Mouse (Mus musculus) heart, postnatal 0 days (tissue): ENCODE data around the gene Aox3. TPM values are rescaled to one million over a fixed set of nuclear protein-coding genes. Genes with fewer than 3 reads are reported as not detected.

ENCODE experiments used
- ATAC-seq: fragments of 200-750 bp; cut with Nextera tagmentation; 2 replicates; pipeline ENCODE4 v1.8.0; 2017; ENCODE audit warnings: low read depth, moderate number of reproducible peaks, moderate library complexity; ENCODE audit not compliant: insufficient read depth
- DNase-seq: peaks from one replicate; pipeline ENCODE4 v3.0.0-alpha.2; 2016; ENCODE audit warnings: low spot score
- H3K27ac ChIP-seq: fragments of 300-500 bp; sonication (generic); 2 replicates; pipeline ENCODE4 v1.5.1; 2014; ENCODE audit warnings: low read depth, mild to moderate bottlenecking
- H3K27me3 ChIP-seq: fragments of 300-500 bp; sonication (generic); 2 replicates; pipeline ENCODE4 v1.6.1; 2014; ENCODE audit warnings: low read length, mixed read lengths; ENCODE audit not compliant: control insufficient read depth, insufficient read depth
- H3K36me3 ChIP-seq: fragments of 300-500 bp; sonication (generic); replicated peaks from 2 replicates; pipeline ENCODE4 v1.6.1; 2014; ENCODE audit warnings: low read length, mixed read lengths; ENCODE audit not compliant: control insufficient read depth, insufficient read depth
- H3K4me1 ChIP-seq: fragments of 300-500 bp; sonication (generic); 2 replicates; pipeline ENCODE4 v1.6.1; 2014; ENCODE audit warnings: antibody characterized with exemption; ENCODE audit not compliant: control insufficient read depth, insufficient read depth
- H3K4me2 ChIP-seq: fragments of 300-500 bp; sonication (generic); 2 replicates; pipeline ENCODE4 v1.6.1; 2014; ENCODE audit warnings: low read depth, mild to moderate bottlenecking, low read length, moderate library complexity
- H3K4me3 ChIP-seq: fragments of 300-500 bp; sonication (generic); 2 replicates; pipeline ENCODE4 v1.5.1; 2014; ENCODE audit warnings: low read depth, low read length
- H3K9ac ChIP-seq: fragments of 300-500 bp; sonication (generic); replicated peaks from 2 replicates; pipeline ENCODE4 v1.6.1; 2014; ENCODE audit warnings: low read depth, low read length, mixed read lengths
- H3K9me3 ChIP-seq: fragments of 300-500 bp; sonication (generic); replicated peaks from 2 replicates; pipeline ENCODE4 v1.6.1; 2016; ENCODE audit warnings: low read length; ENCODE audit not compliant: control insufficient read depth
- CTCF ChIP-seq: IDR thresholded peaks from 2 replicates; pipeline ENCODE4 v1.5.1; 2016; ENCODE audit warnings: antibody characterized with exemption, control low read depth, low read depth
- EP300 ChIP-seq: IDR thresholded peaks from 2 replicates; pipeline ENCODE4 v1.6.1; 2016; ENCODE audit warnings: antibody characterized with exemption, low read depth
- WGBS: fragments of 180-500 bp; shearing (Covaris S2); extraction: QIAGEN DNeasy Blood & Tissue Kit; methylation state at CpG from one replicate; pipeline ENCODE4 v1.1.7; 2014; 5-methylcytosine and 5-hydroxymethylcytosine counted together
- polyA plus RNA-seq: library from polyadenylated mRNA; unstranded; fragments of >200 nt; fragmentation: Nextera tagmentation; extraction: Ambion mirVana; gene quantifications from 2 replicates; pipeline ENCODE4 v1.2.1, GENCODE M21; 2015
- total RNA-seq: library from RNA; depleted of rRNA; stranded (reverse); fragments of >200 nt; gene quantifications from 2 replicates; pipeline ENCODE4 v1.2.3, GENCODE M21; 2014; ENCODE audit warnings: low replicate concordance; rRNA removed

The Aox3 gene
- total RNA-seq (not detected in 2 replicates), polyA plus RNA-seq (0.12 and 0.54 TPM in 2 replicates)

DNA sequence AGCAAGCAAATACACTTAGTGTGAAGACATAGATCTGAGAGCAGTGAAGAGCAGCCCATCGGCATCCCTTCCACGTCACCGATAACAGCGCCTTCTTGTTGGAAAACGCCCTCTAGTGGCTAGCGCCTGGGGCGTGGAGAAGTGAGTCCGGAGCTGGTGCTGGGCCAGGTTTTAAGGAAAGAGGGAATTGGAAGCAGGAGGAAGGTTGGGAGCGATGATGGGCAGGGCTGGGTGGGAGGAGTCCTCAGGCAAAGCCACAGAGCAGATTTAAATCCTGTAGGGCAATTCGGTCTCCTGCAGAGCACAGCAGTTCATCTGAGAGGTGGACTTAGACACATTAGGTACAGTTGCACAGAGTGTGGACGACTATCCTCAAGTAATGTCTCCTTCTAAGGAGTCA is at the start of gene Aox3:
Gene Aox3, plus strand, starts transcription at position 251 of the 400 bp plus-strand sequence.
- TF ChIP-seq CTCF (peak; percentile 81), EP300 (no peak)
- Histone ChIP-seq H3K4me2 (0 out of 2 replicates have a peak within 1 kb of the TSS, but pooled peaks have one; percentile 41), H3K27me3 (no peaks in the 10 kb centered on the region), H3K27ac (no peak within 1 kb of the TSS), H3K4me3 (no peak within 1 kb of the TSS), H3K4me1 (no peaks in the 10 kb centered on the region), H3K36me3 (no peaks in the 10 kb centered on the region), H3K9me3 (no peaks in the 10 kb centered on the region), H3K9ac (no peak within 1 kb of the TSS)
- DNase-seq, result peak; percentile 70
- WGBS, result 10% methylated on average over 11 of the region's 11 CpGs
- peak; percentile 72 for ATAC-seq

DNA sequence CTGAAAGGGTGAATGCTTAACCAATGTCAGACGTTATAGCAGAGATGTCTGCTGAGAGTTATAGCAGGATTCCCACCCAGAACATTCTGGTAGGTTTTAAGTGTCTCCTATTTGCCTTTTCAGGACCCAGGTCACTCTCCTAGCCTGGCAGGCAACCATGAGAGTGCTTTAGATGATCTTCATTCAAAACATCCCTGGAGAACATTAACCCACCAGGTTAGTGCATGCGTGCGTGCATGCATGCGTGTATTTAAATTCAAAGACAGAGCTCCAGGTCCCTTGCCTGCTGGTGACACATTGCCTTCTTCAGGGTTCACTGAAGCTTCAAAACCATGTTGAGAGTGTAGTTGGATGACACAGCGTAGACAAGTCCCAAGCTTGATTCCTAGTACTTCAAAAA is 47.8 kb upstream of the Aox3 start:
- Histone ChIP-seq H3K36me3 (no peaks in the 10 kb centered on the region), H3K27me3 (no peaks in the 10 kb centered on the region), H3K4me1 (no peaks in the 10 kb centered on the region), H3K27ac (no peak overlapping the region), H3K4me2 (no peak overlapping the region), H3K9me3 (no peaks in the 10 kb centered on the region), H3K9ac (no peak overlapping the region), H3K4me3 (no peak overlapping the region)
- ATAC-seq (no peak), DNase-seq (no peak)
- WGBS, result 85% methylated on average over 5 of the region's 5 CpGs
- TF ChIP-seq EP300, result no peak
- no peak for TF ChIP-seq CTCF

DNA sequence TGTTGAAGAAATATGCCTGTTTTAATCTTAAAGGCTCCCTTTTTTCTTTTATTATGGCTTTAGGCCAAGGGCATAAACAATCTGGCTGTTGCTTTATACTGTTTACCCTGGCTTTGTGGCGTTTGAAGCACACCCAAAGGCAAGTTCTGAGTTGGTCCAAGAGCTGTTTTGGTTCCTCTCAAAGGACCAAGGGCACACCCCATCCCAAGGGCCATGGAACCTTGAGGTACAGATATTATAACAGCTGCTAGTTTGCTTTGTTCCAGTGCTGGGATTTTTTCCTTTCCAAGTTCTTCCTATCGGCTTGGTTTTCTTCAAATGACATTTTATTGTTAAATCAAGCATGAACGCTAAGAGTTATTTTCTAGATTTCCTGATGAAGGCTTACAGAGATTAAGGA is 47.3 kb upstream of the Aox3 start:
- no peaks in the 10 kb centered on the region for H3K36me3 ChIP-seq
- no peak overlapping the region for H3K9ac ChIP-seq
- 55% methylated on average over 3 of the region's 3 CpGs for WGBS
- no peak overlapping the region for H3K4me3 ChIP-seq
- DNase-seq (no peak), ATAC-seq (no peak)
- H3K4me2 ChIP-seq, result no peak overlapping the region
- H3K9me3 ChIP-seq, result no peaks in the 10 kb centered on the region
- no peaks in the 10 kb centered on the region for H3K4me1 ChIP-seq
- H3K27ac ChIP-seq, result no peak overlapping the region
- no peak for TF ChIP-seq EP300
- no peak for TF ChIP-seq CTCF
- no peaks in the 10 kb centered on the region for H3K27me3 ChIP-seq

DNA sequence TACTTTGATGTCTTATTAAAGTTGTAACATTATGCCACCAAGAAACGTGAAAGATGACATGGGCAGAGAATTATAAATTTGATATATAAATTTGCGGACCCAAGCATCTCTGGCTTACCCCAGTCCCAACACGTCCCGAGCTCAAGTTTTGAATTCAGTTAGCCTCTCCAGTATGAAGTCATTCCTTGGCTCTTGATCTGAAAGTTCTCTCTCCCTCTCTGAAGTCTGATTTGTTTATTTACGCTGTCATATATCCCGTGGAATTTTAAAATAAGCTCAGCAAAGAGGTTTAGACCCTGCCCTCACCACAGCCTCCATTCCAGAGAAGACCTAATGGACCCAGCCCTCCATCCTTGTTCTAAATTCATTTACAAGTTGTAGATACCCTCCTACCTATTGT is 43.7 kb upstream of the Aox3 start:
- DNase-seq (no peak), ATAC-seq (no peak)
- no peak overlapping the region for H3K4me3 ChIP-seq
- 78% methylated on average over 6 of the region's 6 CpGs for WGBS
- H3K27ac ChIP-seq, result no peak overlapping the region
- H3K4me1 ChIP-seq, result no peaks in the 10 kb centered on the region
- no peak for TF ChIP-seq CTCF
- no peaks in the 10 kb centered on the region for H3K27me3 ChIP-seq
- H3K36me3 ChIP-seq, result no peaks in the 10 kb centered on the region
- H3K4me2 ChIP-seq, result no peak overlapping the region
- H3K9me3 ChIP-seq, result no peaks in the 10 kb centered on the region
- H3K9ac ChIP-seq, result no peak overlapping the region

DNA sequence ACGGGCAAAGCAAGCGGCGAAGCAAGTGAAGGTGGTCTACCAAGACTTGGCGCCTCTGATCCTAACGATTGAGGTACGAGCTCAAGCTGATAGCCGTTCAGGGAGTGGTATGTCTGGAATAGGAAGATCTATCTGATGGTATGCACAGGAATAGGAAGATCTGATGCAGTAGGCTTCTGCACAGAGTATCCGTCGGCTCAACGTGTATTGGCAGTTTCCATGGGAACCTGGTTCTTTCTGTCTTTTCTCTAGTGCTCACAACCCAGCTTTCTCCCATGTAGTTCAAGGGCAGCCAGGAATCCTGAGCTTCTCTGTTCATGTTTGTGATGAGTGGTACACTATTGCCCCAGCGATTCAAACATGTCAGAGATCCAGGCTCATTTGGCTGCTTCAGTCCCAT is 42.8 kb upstream of the Aox3 start:
- Histone ChIP-seq H3K9me3 (no peaks in the 10 kb centered on the region), H3K36me3 (no peaks in the 10 kb centered on the region), H3K9ac (no peak overlapping the region), H3K4me2 (no peak overlapping the region), H3K4me1 (no peaks in the 10 kb centered on the region), H3K4me3 (no peak overlapping the region), H3K27me3 (no peaks in the 10 kb centered on the region), H3K27ac (no peak overlapping the region)
- no peak for TF ChIP-seq CTCF
- TF ChIP-seq EP300, result no peak
- WGBS, result 87% methylated on average over 11 of the region's 11 CpGs
- DNase-seq, result no peak
- ATAC-seq, result no peak

DNA sequence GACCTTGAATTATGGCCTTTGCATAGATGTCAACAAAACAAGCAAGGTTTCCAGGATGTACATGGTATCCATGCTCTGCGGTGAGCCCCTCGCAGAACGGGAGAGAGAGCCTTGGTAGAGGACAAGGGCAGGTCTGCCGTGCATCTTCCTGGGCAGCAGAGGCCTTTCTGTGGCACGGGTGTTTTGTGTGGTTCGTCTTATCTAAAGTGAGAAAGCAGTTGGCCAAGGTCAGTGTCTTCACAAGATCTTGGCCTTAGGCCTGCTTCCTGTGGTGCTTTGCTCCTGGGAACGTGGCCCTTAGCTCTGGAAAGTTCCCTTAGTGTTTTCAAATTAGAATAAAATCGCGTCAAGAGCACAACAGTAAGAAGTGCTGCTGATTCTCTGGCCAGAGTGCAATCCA is 41.9 kb upstream of the Aox3 start:
- DNase-seq, result no peak
- WGBS, result 62% methylated on average over 9 of the region's 9 CpGs

More for the DNA sequence above, 41.9 kb upstream of the Aox3 start:
- Histone ChIP-seq H3K36me3 (no peaks in the 10 kb centered on the region), H3K27ac (no peak overlapping the region), H3K4me1 (no peaks in the 10 kb centered on the region), H3K4me2 (no peak overlapping the region), H3K9ac (no peak overlapping the region), H3K4me3 (no peak overlapping the region), H3K27me3 (no peaks in the 10 kb centered on the region), H3K9me3 (no peaks in the 10 kb centered on the region)
- no peak for ATAC-seq
- no peak for TF ChIP-seq EP300
- TF ChIP-seq CTCF, result no peak
